Mouse (Mus musculus): ENCODE results near the gene Prrx1.

Gene Prrx1

GRCm38 (mm10) chr1:163313101-163313773, at the start of gene Prrx1:
Gene Prrx1, minus strand, starts transcription at chr1:163313710.
- no peak for DNase-seq

- no peak for DNase-seq
Measured at GRCm38 (mm10) chr1:163362202-163362601, 48.7 kb upstream of the Prrx1 start.

- DNase-seq = no peak
Measured at GRCm38 (mm10) chr1:163361376-163361775, 47.9 kb upstream of the Prrx1 start.

- DNase-seq = no peak
Measured at GRCm38 (mm10) chr1:163360796-163361195, 47.3 kb upstream of the Prrx1 start.

- DNase-seq = no peak
Measured at GRCm38 (mm10) chr1:163359521-163359920, 46.0 kb upstream of the Prrx1 start.

GRCm38 (mm10) chr1:163358165-163358564, 44.7 kb upstream of the Prrx1 start:
- no peak for DNase-seq

- DNase-seq = no peak
Measured at GRCm38 (mm10) chr1:163357733-163358132, 44.2 kb upstream of the Prrx1 start.

- no peak for DNase-seq
Measured at GRCm38 (mm10) chr1:163356167-163356566, 42.7 kb upstream of the Prrx1 start.

- DNase-seq = no peak
Measured at GRCm38 (mm10) chr1:163355626-163356156, 42.2 kb upstream of the Prrx1 start.

GRCm38 (mm10) chr1:163350988-163351387, 37.5 kb upstream of the Prrx1 start:
- DNase-seq = no peak

GRCm38 (mm10) chr1:163345541-163345940, 32.0 kb upstream of the Prrx1 start:
- no peak for DNase-seq

GRCm38 (mm10) chr1:163344931-163345330, 31.4 kb upstream of the Prrx1 start:
- DNase-seq = no peak

GRCm38 (mm10) chr1:163339219-163339561, 25.7 kb upstream of the Prrx1 start:
- DNase-seq = no peak

- no peak for DNase-seq
Measured at GRCm38 (mm10) chr1:163338525-163339218, 25.2 kb upstream of the Prrx1 start.

- DNase-seq = no peak
Measured at GRCm38 (mm10) chr1:163337821-163338220, 24.3 kb upstream of the Prrx1 start.

GRCm38 (mm10) chr1:163327279-163327678, 13.8 kb upstream of the Prrx1 start:
- DNase-seq = no peak

- DNase-seq = no peak
Measured at GRCm38 (mm10) chr1:163319669-163320571, 6.4 kb upstream of the Prrx1 start.

GRCm38 (mm10) chr1:163316920-163317319, 3.4 kb upstream of the Prrx1 start:
- DNase-seq = no peak

- DNase-seq = no peak
Measured at GRCm38 (mm10) chr1:163314829-163315301, 1.4 kb upstream of the Prrx1 start.

GRCm38 (mm10) chr1:163313921-163314725, 613 bp upstream of the Prrx1 start:
- no peak for DNase-seq

- no peak for DNase-seq
Measured at GRCm38 (mm10) chr1:163311861-163312811, 1.4 kb downstream of the Prrx1 start.
